Mouse (Mus musculus): ENCODE data around the gene Immp2l. TPM values are rescaled to one million over a fixed set of nuclear protein-coding genes. Genes with fewer than 3 reads are reported as not detected.

The Immp2l gene
- polyA plus RNA-seq, 1 experiment from 2014 or later, result 16.5 TPM

- 70% methylated on average over 6 of the region's 6 CpGs for WGBS
- H3K27me3 ChIP-seq, result no peaks in the 10 kb centered on the region
Measured at GRCm38 (mm10) chr12:41112137-41112536, 88.2 kb downstream of the Immp2l start.

GRCm38 (mm10) chr12:41118358-41118757, 94.5 kb downstream of the Immp2l start:
- Histone ChIP-seq H3K4me2 (replicated peaks) (no peak overlapping the region), H3K27ac (no peak overlapping the region), H3K4me3 (no peak overlapping the region), H3K9me3 (no peaks in the 10 kb centered on the region), H3K27me3 (no peaks in the 10 kb centered on the region), H3K36me3 (no peaks in the 10 kb centered on the region), H3K9ac (no peak overlapping the region), H3K4me1 (no peaks in the 10 kb centered on the region)
- ATAC-seq (ENCODE audit: low FRiP score, low read depth), result no peak

More at GRCm38 (mm10) chr12:41112137-41112536, 88.2 kb downstream of the Immp2l start:
- Histone ChIP-seq H3K36me3 (no peaks in the 10 kb centered on the region), H3K9ac (no peak overlapping the region), H3K9me3 (no peaks in the 10 kb centered on the region), H3K4me1 (no peaks in the 10 kb centered on the region), H3K27ac (no peak overlapping the region), H3K4me3 (no peak overlapping the region), H3K4me2 (replicated peaks) (no peak overlapping the region)
- ATAC-seq (ENCODE audit: low FRiP score, low read depth), result no peak

- ATAC-seq (ENCODE audit: low FRiP score, low read depth), result no peak
- Histone ChIP-seq H3K9me3 (no peaks in the 10 kb centered on the region), H3K4me1 (no peaks in the 10 kb centered on the region), H3K36me3 (no peaks in the 10 kb centered on the region), H3K27me3 (no peaks in the 10 kb centered on the region), H3K4me2 (replicated peaks) (no peak overlapping the region), H3K9ac (no peak overlapping the region), H3K4me3 (no peak overlapping the region), H3K27ac (no peak overlapping the region)
- 67% methylated on average over 6 of the region's 6 CpGs for WGBS
Measured at GRCm38 (mm10) chr12:41119657-41120056, 95.8 kb downstream of the Immp2l start.

- no peak overlapping the region for H3K9ac ChIP-seq
- no peak overlapping the region for H3K4me3 ChIP-seq
- no peak for ATAC-seq (ENCODE audit: low FRiP score, low read depth)
- no peaks in the 10 kb centered on the region for H3K36me3 ChIP-seq
- no peaks in the 10 kb centered on the region for H3K4me1 ChIP-seq
- no peak overlapping the region for H3K27ac ChIP-seq
- H3K9me3 ChIP-seq, result no peaks in the 10 kb centered on the region
- 81% methylated on average over 2 of the region's 2 CpGs for WGBS
- no peak overlapping the region for H3K4me2 ChIP-seq (replicated peaks)
- no peaks in the 10 kb centered on the region for H3K27me3 ChIP-seq
Measured at GRCm38 (mm10) chr12:41123207-41123606, 99.3 kb downstream of the Immp2l start.

GRCm38 (mm10) chr12:41134885-41135284, 111.0 kb downstream of the Immp2l start:
- no peak overlapping the region for H3K4me3 ChIP-seq
- H3K9me3 ChIP-seq, result no peaks in the 10 kb centered on the region
- no peak overlapping the region for H3K27ac ChIP-seq
- ATAC-seq (ENCODE audit: low FRiP score, low read depth), result no peak
- no peaks in the 10 kb centered on the region for H3K36me3 ChIP-seq
- WGBS, result 41% methylated on average over 3 of the region's 3 CpGs
- H3K4me1 ChIP-seq, result no peaks in the 10 kb centered on the region
- H3K27me3 ChIP-seq, result no peaks in the 10 kb centered on the region
- H3K4me2 ChIP-seq (replicated peaks), result no peak overlapping the region
- no peak overlapping the region for H3K9ac ChIP-seq

- no peaks in the 10 kb centered on the region for H3K9me3 ChIP-seq
- no peak overlapping the region for H3K4me3 ChIP-seq
- no peak overlapping the region for H3K4me2 ChIP-seq (replicated peaks)
- no peak overlapping the region for H3K9ac ChIP-seq
- ATAC-seq (ENCODE audit: low FRiP score, low read depth), result no peak
- no peaks in the 10 kb centered on the region for H3K27me3 ChIP-seq
- peaks cover 7% of the 10 kb centered on the region; the same call in 1 of the 2 replicates for H3K4me1 ChIP-seq
- H3K27ac ChIP-seq, result no peak overlapping the region
- 68% methylated on average over 4 of the region's 4 CpGs for WGBS
- H3K36me3 ChIP-seq, result no peaks in the 10 kb centered on the region
Measured at GRCm38 (mm10) chr12:41159543-41159942, 135.7 kb downstream of the Immp2l start.

GRCm38 (mm10) chr12:41167802-41168201, 143.9 kb downstream of the Immp2l start:
- Histone ChIP-seq H3K36me3 (no peaks in the 10 kb centered on the region), H3K9ac (no peak overlapping the region), H3K4me1 (no peaks in the 10 kb centered on the region), H3K4me3 (no peak overlapping the region), H3K9me3 (no peaks in the 10 kb centered on the region), H3K4me2 (replicated peaks) (no peak overlapping the region), H3K27ac (no peak overlapping the region), H3K27me3 (no peaks in the 10 kb centered on the region)
- 68% methylated on average over 4 of the region's 4 CpGs for WGBS
- no peak for ATAC-seq (ENCODE audit: low FRiP score, low read depth)

GRCm38 (mm10) chr12:41170051-41170450, 146.2 kb downstream of the Immp2l start:
- WGBS, result 82% methylated on average over 1 of the region's 1 CpGs
- H3K27me3 ChIP-seq, result no peaks in the 10 kb centered on the region
- no peaks in the 10 kb centered on the region for H3K4me1 ChIP-seq
- no peak overlapping the region for H3K4me3 ChIP-seq
- no peaks in the 10 kb centered on the region for H3K9me3 ChIP-seq
- no peak overlapping the region for H3K27ac ChIP-seq
- no peaks in the 10 kb centered on the region for H3K36me3 ChIP-seq
- no peak overlapping the region for H3K4me2 ChIP-seq (replicated peaks)
- no peak overlapping the region for H3K9ac ChIP-seq
- ATAC-seq (ENCODE audit: low FRiP score, low read depth), result no peak

GRCm38 (mm10) chr12:41182856-41183255, 159.0 kb downstream of the Immp2l start:
- no peaks in the 10 kb centered on the region for H3K4me1 ChIP-seq
- H3K36me3 ChIP-seq, result no peaks in the 10 kb centered on the region
- H3K27me3 ChIP-seq, result no peaks in the 10 kb centered on the region
- no peak overlapping the region for H3K4me2 ChIP-seq (replicated peaks)
- no peak for ATAC-seq (ENCODE audit: low FRiP score, low read depth)
- H3K27ac ChIP-seq, result no peak overlapping the region
- no peaks in the 10 kb centered on the region for H3K9me3 ChIP-seq
- no peak overlapping the region for H3K9ac ChIP-seq
- no peak overlapping the region for H3K4me3 ChIP-seq

- Histone ChIP-seq H3K9ac (no peak overlapping the region), H3K4me3 (no peak overlapping the region), H3K27me3 (no peaks in the 10 kb centered on the region), H3K4me2 (replicated peaks) (no peak overlapping the region), H3K27ac (no peak overlapping the region), H3K36me3 (no peaks in the 10 kb centered on the region), H3K9me3 (no peaks in the 10 kb centered on the region), H3K4me1 (no peaks in the 10 kb centered on the region)
- ATAC-seq (ENCODE audit: low FRiP score, low read depth), result no peak
- WGBS, result 80% methylated on average over 4 of the region's 4 CpGs
Measured at GRCm38 (mm10) chr12:41185060-41185459, 161.2 kb downstream of the Immp2l start.

- Histone ChIP-seq H3K27ac (no peak overlapping the region), H3K9me3 (no peaks in the 10 kb centered on the region), H3K4me2 (replicated peaks) (no peak overlapping the region), H3K36me3 (no peaks in the 10 kb centered on the region), H3K4me1 (no peaks in the 10 kb centered on the region), H3K4me3 (no peak overlapping the region), H3K27me3 (no peaks in the 10 kb centered on the region), H3K9ac (no peak overlapping the region)
- 90% methylated on average over 6 of the region's 6 CpGs for WGBS
- ATAC-seq (ENCODE audit: low FRiP score, low read depth), result no peak
Measured at GRCm38 (mm10) chr12:41185509-41185908, 161.6 kb downstream of the Immp2l start.

GRCm38 (mm10) chr12:41192829-41193228, 168.9 kb downstream of the Immp2l start:
- Histone ChIP-seq H3K9me3 (no peaks in the 10 kb centered on the region), H3K4me3 (no peak overlapping the region)
- ATAC-seq (ENCODE audit: low FRiP score, low read depth), result no peak

GRCm38 (mm10) chr12:41196374-41196773, 172.5 kb downstream of the Immp2l start:
- no peak for ATAC-seq (ENCODE audit: low FRiP score, low read depth)
- WGBS, result 88% methylated on average over 2 of the region's 2 CpGs

More at GRCm38 (mm10) chr12:41192829-41193228, 168.9 kb downstream of the Immp2l start:
- Histone ChIP-seq H3K9ac (no peak overlapping the region), H3K27ac (no peak overlapping the region), H3K4me1 (peaks cover 6% of the 10 kb centered on the region; the same call in 1 of the 2 replicates), H3K27me3 (no peaks in the 10 kb centered on the region), H3K4me2 (replicated peaks) (no peak overlapping the region), H3K36me3 (no peaks in the 10 kb centered on the region)
- WGBS, result 83% methylated on average over 3 of the region's 3 CpGs

More at GRCm38 (mm10) chr12:41196374-41196773, 172.5 kb downstream of the Immp2l start:
- Histone ChIP-seq H3K4me2 (replicated peaks) (no peak overlapping the region), H3K4me3 (no peak overlapping the region), H3K9me3 (no peaks in the 10 kb centered on the region), H3K36me3 (no peaks in the 10 kb centered on the region), H3K27ac (no peak overlapping the region), H3K27me3 (no peaks in the 10 kb centered on the region), H3K9ac (no peak overlapping the region), H3K4me1 (peaks cover 6% of the 10 kb centered on the region; the same call in 1 of the 2 replicates)
